Mouse (Mus musculus): ENCODE data around the gene Tbc1d9b.

The Tbc1d9b gene

DNA sequence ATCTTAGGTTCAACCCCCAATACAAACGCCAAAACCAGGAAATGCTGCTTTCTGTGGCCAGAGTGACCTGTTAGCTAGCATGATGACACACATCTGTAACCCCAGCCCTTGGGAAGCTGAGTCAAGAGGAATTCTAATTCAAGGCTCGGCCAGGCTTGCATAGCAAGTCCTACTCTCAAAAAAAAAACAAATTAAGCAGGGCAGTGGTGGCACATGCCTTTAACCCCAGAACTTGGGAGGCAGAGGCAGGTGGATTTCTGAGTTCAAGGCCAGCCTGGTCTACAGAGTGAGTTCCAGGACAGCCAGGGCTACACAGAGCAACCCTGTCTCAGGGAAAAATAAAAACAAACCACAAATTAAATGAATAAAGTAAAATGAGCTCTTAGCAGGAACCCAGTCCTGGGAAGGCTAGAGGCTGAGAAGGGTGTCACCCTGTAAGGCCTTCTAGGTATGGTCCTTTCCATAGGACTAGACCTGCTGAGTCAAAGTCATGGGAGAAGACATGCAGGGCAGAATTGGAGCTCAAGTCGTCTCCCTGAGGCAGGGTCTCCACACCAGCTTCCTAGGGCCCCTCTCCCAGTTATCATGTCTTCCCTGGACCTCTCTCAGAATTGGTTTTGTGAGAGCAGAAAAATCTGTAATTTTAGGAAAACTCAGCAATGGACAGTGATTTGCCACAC lies 81.0 kb downstream of the Tbc1d9b start:
- DNase-seq = peak; percentile 37

DNA sequence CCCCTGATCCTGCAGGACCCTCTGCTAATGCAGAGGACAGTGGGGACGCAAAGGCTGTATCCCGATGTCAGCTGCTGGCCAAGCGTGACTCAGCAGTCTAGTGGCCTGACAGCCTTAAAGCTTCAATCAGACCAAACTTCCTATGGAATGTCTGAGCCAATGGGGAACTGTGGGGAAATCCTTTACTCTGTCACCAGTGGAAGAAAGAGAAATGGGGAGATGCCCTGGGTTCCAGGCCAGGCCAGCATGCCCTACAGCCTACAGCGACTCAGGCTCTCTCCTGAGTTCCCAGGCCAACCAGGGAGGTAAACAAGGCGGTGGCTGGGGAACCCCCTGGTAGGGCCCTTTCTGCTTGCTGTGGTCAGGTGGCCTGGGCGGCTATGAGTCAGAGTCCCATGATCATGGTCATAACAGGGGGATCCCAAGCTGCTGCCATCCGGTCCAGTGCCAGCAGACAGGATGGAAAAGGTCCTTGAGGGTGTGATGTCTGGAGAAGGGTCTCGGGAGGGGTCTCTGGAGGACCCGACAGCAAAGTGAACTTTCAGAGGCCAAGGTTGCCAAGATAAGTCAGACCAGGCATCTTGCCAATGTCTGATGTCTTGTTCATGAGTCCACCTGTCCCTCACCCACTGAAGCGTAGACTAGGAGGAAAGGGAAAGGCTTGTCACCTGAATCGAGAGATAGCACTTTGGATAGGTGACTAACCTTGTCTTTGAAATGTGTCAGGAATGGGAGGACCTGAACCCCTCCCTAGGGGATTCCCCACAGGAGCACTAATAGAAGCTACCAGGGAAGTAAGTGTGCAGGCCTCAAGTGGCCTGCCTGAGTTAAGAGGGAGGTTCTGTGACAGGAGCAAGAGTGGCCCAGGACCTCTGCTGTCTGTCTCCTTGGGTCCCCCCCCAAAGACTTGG lies 81.9 kb downstream of the Tbc1d9b start:
- peak; percentile 76 for DNase-seq

DNA sequence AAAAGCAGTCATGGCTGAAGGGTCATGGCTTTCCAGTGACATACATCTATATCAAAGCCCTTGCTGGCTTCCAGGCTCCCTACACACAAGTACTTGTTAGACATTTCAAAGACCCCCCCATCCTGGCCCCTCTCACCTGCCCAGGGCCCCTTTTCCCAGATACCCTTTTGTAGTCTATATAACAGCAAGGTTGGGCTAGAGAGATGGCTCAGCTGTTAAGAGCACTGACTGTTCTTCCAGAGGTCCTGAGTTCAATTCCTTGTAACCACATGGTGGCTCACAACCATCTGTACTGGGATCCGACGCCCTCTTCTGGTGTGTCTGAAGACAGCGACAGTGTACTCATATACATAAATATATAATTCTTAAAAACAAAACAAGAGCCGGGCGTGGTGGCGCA lies 83.4 kb downstream of the Tbc1d9b start:
- DNase-seq = no peak

DNA sequence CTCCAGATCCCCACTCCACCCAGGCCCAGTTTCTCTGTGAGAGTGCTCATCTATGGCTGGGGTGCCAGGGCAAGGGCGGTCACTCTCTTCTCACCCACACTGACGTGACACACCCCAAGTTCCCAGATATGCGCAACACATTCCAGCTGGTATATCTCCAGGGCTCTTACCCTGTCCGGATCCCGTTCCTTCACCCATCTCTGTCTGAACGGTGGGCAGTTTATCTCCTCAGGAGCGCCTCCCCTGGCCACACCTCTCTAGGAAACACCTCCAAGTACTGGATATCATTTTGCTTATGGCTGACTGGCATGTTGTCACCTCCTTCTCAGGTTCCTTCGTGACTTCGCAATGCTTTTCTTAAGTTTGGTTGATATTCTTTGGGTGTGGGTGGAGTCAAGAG lies 84.4 kb downstream of the Tbc1d9b start:
- no peak for DNase-seq

DNA sequence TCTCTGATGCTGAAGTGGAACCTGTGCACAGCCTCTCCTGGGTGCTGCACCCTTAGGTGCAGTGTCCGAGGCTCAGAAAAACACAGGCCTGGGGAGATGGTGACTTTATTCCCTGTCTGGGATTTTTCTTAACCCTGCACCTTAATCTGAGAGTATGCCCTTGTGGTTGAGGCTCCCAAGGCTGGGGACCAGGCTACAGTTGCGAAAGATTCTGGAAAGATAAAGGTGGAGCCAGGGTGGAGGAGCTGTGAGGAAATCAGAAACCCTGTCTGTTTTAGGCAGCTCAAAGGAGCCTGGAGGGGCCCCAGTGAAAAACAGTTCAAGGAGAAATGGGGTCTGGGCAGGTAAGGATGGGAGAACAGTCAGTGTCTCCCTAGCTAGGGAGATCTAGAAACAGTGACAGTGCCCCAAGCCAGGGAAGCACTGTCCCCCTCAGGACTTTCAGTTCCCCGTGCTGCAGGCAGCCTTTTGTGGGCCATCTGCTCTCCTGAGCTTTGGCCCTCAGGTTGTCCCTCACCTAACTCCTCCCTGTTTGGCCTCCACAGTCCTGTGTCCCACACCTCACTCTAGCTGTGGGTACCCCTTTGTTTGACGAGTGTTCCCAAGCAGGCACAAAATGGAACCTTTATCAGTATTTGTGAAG lies 85.6 kb downstream of the Tbc1d9b start:
- no peak for DNase-seq

DNA sequence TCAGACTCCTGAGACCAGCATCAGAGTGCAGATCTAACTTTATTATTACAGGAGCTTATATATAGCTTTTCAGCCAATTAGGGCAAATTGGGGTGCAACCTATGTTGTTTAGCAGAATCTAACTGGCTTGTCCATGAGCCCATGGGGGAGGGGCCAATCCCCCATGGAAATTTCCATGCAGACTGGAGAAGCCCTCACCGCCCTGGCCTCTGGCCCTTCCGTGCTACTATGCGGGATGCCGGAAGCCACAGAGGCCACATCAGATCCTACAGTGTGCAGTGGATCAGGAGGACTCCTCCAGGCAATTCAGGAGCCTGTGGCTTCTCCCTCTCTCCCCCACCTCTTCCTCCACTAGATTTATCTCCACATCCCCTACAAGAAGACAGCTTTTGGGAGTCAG lies 86.6 kb downstream of the Tbc1d9b start:
- DNase-seq = peak; percentile 51

DNA sequence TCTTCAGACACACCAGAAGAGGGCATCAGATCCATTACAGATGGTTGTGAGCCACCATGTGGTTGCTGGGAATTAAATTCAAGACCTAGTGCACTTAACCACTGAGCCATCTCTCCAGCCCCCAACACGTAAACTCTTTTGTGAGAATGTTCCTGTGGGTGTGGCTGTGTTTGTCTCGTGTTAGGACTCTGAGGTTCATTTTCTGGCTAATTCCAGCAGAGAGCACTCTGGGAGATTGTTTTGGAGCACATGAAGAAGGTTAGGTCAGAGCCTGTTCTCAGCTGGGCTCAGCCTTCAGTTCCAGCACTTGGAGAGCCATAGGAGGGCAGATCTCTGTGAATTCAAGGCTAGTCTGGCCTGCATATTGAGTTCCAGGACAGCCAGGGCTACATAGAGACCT lies 88.6 kb downstream of the Tbc1d9b start:
- DNase-seq = peak; percentile 28

Measured in cerebellum, adult 9-10 months (tissue).